Mouse (Mus musculus) myocyte (in vitro differentiated cells): ENCODE results near the gene Ep400. TPM values are rescaled to one million over a fixed set of nuclear protein-coding genes. Genes with fewer than 3 reads are reported as not detected.

ENCODE experiments used
- H3K27me3 ChIP-seq: one replicate; pipeline ENCODE4 v1.6.1; 2011; ENCODE audit not compliant: control insufficient read depth, insufficient read depth, insufficient read length
- H3K36me3 ChIP-seq: one replicate; pipeline ENCODE4 v1.6.1; 2011; ENCODE audit not compliant: control insufficient read depth, insufficient read depth
- H3K4me2 ChIP-seq: one replicate; pipeline ENCODE4 v1.6.1; 2011; ENCODE audit warnings: low read depth, control low read depth
- H3K4me3 ChIP-seq: one replicate; pipeline ENCODE4 v1.5.1; 2011; ENCODE audit warnings: mild to moderate bottlenecking, control low read depth, moderate library complexity
- H3K79me2 ChIP-seq: one replicate; pipeline ENCODE4 v1.6.1; 2011; ENCODE audit not compliant: control insufficient read depth, insufficient read depth
- H3ac ChIP-seq: one replicate; pipeline ENCODE4 v1.6.1; 2011; ENCODE audit not compliant: control insufficient read depth, insufficient read length
- CEBPB ChIP-seq: IDR thresholded peaks from 2 replicates; pipeline ENCODE4 v1.6.1; 2011; ENCODE audit warnings: mild to moderate bottlenecking, moderate library complexity; ENCODE audit not compliant: poor library complexity, insufficient read depth, severe bottlenecking
- E2F4 ChIP-seq: IDR thresholded peaks from one replicate; pipeline ENCODE4 v1.6.1; 2011; ENCODE audit warnings: mild to moderate bottlenecking, control low read depth, moderate library complexity; ENCODE audit not compliant: insufficient read depth
- MAX ChIP-seq: IDR thresholded peaks from one replicate; pipeline ENCODE4 v1.6.1; 2011; ENCODE audit warnings: low read depth, mild to moderate bottlenecking, control low read depth
- MYOD1 ChIP-seq, 3 experiments: IDR thresholded peaks; one replicate each; pipeline ENCODE4 v1.6.1; 2011; ENCODE audit warnings: control low read depth in 2 of 3, low read depth in 2 of 3, mild to moderate bottlenecking in 2 of 3, moderate library complexity in 1 of 3; ENCODE audit not compliant: insufficient read length in 2 of 3, control insufficient read depth in 1 of 3
- MYOG ChIP-seq, 3 experiments: IDR thresholded peaks; one replicate each; pipeline ENCODE4 v1.6.1; 2011; ENCODE audit warnings: control low read depth in 2 of 3, low read depth in 2 of 3, mild to moderate bottlenecking in 2 of 3; ENCODE audit not compliant: insufficient read length in 2 of 3, control insufficient read depth in 1 of 3, insufficient read depth in 1 of 3
- POLR2A ChIP-seq: IDR thresholded peaks from one replicate; pipeline ENCODE4 v1.6.1; 2011; ENCODE audit warnings: low read depth, mild to moderate bottlenecking, control low read depth, moderate library complexity; ENCODE audit not compliant: insufficient read length
- POLR2AphosphoS2 ChIP-seq: IDR thresholded peaks from one replicate; pipeline ENCODE4 v1.6.1; 2011; ENCODE audit warnings: low read depth, control low read depth; ENCODE audit not compliant: insufficient read length
- REST ChIP-seq: IDR thresholded peaks from one replicate; pipeline ENCODE4 v1.6.1; 2011; ENCODE audit warnings: mild to moderate bottlenecking, control low read depth, moderate library complexity; ENCODE audit not compliant: insufficient read depth, insufficient read length
- SRF ChIP-seq: IDR thresholded peaks from one replicate; pipeline ENCODE4 v1.6.1; 2011; ENCODE audit warnings: low read depth; ENCODE audit not compliant: control insufficient read depth, insufficient read length
- TCF12 ChIP-seq: IDR thresholded peaks from one replicate; pipeline ENCODE4 v1.6.1; 2011; ENCODE audit warnings: mild to moderate bottlenecking, control low read depth; ENCODE audit not compliant: poor library complexity, insufficient read depth, severe bottlenecking
- TCF3 ChIP-seq: IDR thresholded peaks from one replicate; pipeline ENCODE4 v1.6.1; 2011; ENCODE audit warnings: low read depth, control low read depth; ENCODE audit not compliant: insufficient read length
- USF1 ChIP-seq: IDR thresholded peaks from one replicate; pipeline ENCODE4 v1.6.1; 2011; ENCODE audit warnings: low read depth, mild to moderate bottlenecking, control low read depth, moderate library complexity
- polyA plus RNA-seq: library from polyadenylated mRNA; unstranded; fragments of >200 nt; fragmentation: generic; extraction: Trizol; gene quantifications from one replicate; pipeline ENCODE4 v1.2.1, GENCODE M21; 2012; ENCODE audit warnings: missing spikeins

The Ep400 gene
- polyA plus RNA-seq, 1 experiment, result 22.0 TPM

DNA sequence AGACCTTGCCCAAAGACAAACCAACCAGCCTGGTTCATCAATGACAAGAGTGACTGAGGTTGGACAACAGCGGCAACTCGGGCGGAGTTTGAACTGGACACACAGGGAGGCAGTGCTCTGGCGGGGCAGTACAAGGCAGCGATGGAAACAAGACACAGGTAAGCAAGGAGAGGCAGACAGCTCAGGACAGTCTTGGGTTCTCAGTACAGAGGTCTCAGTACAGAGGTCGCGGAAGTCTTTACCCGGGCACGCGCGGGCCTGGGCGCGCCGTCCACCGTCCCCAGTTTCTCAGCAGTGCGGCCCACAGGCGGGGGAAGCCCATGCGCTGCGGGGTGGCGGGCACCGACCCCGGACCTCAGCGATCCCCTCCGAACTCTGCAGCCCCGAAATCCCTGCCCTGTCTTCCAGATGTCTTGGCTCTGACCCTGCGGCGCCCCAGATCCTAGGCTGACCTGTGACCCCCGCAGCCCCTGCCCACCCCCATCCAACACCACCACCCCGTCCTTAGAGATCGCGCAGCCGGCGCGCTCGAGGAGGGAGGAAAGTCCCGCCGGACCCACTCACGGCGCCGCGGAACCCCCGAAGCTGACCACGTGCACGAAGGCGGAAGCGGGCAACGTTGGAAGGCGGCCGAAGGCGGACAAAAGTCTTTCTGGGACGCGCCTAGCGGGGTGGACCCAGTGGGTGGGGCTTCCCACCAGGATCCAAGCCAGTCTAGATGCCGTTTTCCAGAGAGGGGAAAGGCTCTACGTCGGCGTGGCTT, 9.7 kb upstream of the Ep400 start, which contains the start of gene Pus1:
Gene Pus1, minus strand, starts transcription at position 662 of the 763 bp plus-strand sequence.
- H3K36me3 ChIP-seq, result peaks cover 7% of the 10 kb centered on the region
- peaks cover 23% of the 10 kb centered on the region for H3K79me2 ChIP-seq
- TF ChIP-seq CEBPB (no peak), E2F4 (no peak), TCF3 (no peak), USF1 (peak; percentile 84), POLR2A (peak; percentile 68), SRF (no peak), POLR2AphosphoS2 (peak; percentile 16), MYOG (IDR thresholded peaks at IDR 0.05; ENCODE audit: control insufficient read depth in 1 of 3, insufficient read depth in 1 of 3, insufficient read length in 2 of 3, low read depth in 2 of 3) (no peak), MAX (peak; percentile 87), TCF12 (no peak), MYOD1 (IDR thresholded peaks at IDR 0.05; ENCODE audit: control insufficient read depth in 1 of 3, insufficient read length in 2 of 3, low read depth in 2 of 3) (no peak)
- H3K27me3 ChIP-seq, result no peaks in the 10 kb centered on the region
- peak within 1 kb of the TSS; percentile 57 for H3ac ChIP-seq
- peak within 1 kb of the TSS; percentile 68 for H3K4me3 ChIP-seq
- H3K4me2 ChIP-seq, result peak within 1 kb of the TSS; percentile 92

DNA sequence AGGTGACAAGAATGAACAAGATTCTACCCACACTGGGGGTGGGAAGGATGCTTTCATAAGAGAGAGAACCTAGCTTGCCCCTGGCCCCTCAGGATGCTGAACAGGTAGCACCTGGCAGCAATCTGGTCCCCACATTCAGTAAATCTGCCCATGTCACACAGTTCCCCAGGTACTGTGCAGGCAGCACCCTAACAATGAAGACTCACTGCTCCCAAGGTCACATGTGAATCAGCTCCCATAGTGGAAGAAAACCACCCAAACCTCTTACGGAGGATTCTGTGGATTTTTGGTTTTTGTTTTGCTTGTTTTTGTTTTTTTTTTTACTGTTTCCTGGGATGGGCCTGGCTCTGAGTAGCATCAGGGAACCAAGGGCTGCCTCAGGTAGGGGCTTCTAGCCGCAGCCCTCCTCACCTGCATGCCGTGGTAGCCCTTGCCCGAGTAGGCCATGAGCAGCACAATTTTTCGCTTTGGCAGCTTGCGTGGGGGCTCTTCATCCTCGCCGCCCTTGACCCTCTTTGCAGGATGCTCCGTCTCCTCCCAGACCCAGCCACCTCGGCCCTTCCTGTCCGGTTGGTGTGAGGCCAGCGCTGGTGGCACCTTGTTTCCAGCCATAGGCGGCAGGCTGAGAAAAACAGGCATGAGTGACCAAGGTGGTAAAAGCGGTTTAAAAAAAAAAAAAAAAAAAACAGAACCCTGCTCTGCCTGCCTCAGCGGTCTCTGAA, 8.9 kb upstream of the Ep400 start:
- no peak for TF ChIP-seq MYOD1 (IDR thresholded peaks at IDR 0.05; ENCODE audit: control insufficient read depth in 1 of 3, insufficient read length in 2 of 3, low read depth in 2 of 3)
- TF ChIP-seq MYOG (IDR thresholded peaks at IDR 0.05; ENCODE audit: control insufficient read depth in 1 of 3, insufficient read depth in 1 of 3, insufficient read length in 2 of 3, low read depth in 2 of 3), result no peak
- no peak for TF ChIP-seq TCF12
- no peak for TF ChIP-seq POLR2AphosphoS2
- TF ChIP-seq POLR2A, result no peak
- TF ChIP-seq SRF, result no peak
- no peak for TF ChIP-seq USF1
- no peak for TF ChIP-seq TCF3
- no peak for TF ChIP-seq E2F4
- TF ChIP-seq MAX, result no peak
- no peak for TF ChIP-seq REST

DNA sequence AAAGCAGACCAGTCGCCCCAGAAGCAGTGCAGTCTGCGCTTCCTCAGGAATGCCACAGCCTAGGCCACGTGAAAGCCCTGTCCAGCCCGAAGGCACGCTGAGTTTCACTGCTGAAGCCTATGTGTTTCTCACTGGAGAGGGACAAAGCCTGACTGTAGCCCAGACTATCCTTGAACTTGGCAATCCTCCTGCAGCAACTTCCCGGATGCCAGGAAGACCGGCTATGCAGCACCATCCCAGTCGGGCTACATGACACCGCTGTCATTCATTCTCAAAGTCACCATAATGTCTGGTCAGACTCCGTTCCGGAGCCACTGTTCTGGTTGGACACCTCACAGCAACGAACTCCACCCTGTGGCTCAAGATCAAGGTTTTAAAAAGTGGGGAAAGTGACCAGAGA, 7.7 kb upstream of the Ep400 start:
- Histone ChIP-seq H3K27me3 (no peaks in the 10 kb centered on the region), H3K4me2 (no peak overlapping the region), H3K36me3 (peaks cover 14% of the 10 kb centered on the region), H3K79me2 (peaks cover 23% of the 10 kb centered on the region), H3K4me3 (no peak overlapping the region), H3ac (no peak overlapping the region)
- TF ChIP-seq SRF (no peak), MYOD1 (IDR thresholded peaks at IDR 0.05; ENCODE audit: control insufficient read depth in 1 of 3, insufficient read length in 2 of 3, low read depth in 2 of 3) (peak in 1 of 3 experiments; percentile 1)

More for the DNA sequence above, 8.9 kb upstream of the Ep400 start:
- peak overlapping the region; percentile 57 for H3ac ChIP-seq
- peak overlapping the region; percentile 68 for H3K4me3 ChIP-seq
- H3K79me2 ChIP-seq, result peaks cover 23% of the 10 kb centered on the region
- H3K27me3 ChIP-seq, result no peaks in the 10 kb centered on the region
- peaks cover 7% of the 10 kb centered on the region for H3K36me3 ChIP-seq
- peak overlapping the region; percentile 84 for H3K4me2 ChIP-seq

DNA sequence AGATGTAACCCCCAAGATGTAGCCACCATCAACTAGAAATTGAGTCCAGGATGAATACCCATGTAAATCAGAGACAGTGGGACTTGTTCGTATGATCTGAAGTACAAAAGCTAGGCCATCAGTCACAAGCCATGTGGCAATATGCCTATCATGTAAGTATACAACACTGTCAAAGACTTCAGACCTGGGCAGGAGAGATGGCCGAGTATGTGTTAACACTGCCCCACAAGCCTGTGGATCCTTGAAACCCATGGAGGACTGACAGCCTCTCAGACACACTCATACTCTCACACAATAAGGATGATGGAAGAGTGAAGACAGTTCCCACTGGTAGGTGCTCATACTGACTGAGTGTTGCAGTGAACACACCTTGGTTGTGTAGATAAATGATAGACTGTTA, 5.6 kb upstream of the Ep400 start:
- H3K36me3 ChIP-seq, result peaks cover 15% of the 10 kb centered on the region
- TF ChIP-seq TCF12, result no peak
- TF ChIP-seq REST, result no peak
- no peak for TF ChIP-seq MAX
- no peak for TF ChIP-seq CEBPB
- TF ChIP-seq POLR2AphosphoS2, result no peak
- no peak for TF ChIP-seq MYOG (IDR thresholded peaks at IDR 0.05; ENCODE audit: control insufficient read depth in 1 of 3, insufficient read depth in 1 of 3, insufficient read length in 2 of 3, low read depth in 2 of 3)
- no peak for TF ChIP-seq SRF
- TF ChIP-seq USF1, result no peak
- TF ChIP-seq E2F4, result no peak
- no peak for TF ChIP-seq MYOD1 (IDR thresholded peaks at IDR 0.05; ENCODE audit: control insufficient read depth in 1 of 3, insufficient read length in 2 of 3, low read depth in 2 of 3)
- TF ChIP-seq POLR2A, result no peak
- TF ChIP-seq TCF3, result no peak
- H3K27me3 ChIP-seq, result no peaks in the 10 kb centered on the region

More for the DNA sequence above, 5.6 kb upstream of the Ep400 start:
- no peak overlapping the region for H3ac ChIP-seq
- no peak overlapping the region for H3K4me3 ChIP-seq
- H3K4me2 ChIP-seq, result no peak overlapping the region
- peaks cover 23% of the 10 kb centered on the region for H3K79me2 ChIP-seq
